Mouse (Mus musculus): ENCODE results near the gene Galntl6.

Gene Galntl6

GRCm38 (mm10) chr8:57760921-57761320 lies 1151.5 kb downstream of the Galntl6 start:
- DNase-seq: no peak

GRCm38 (mm10) chr8:57758857-57759256 lies 1153.6 kb downstream of the Galntl6 start:
- DNase-seq: no peak

GRCm38 (mm10) chr8:57757476-57757875 lies 1155.0 kb downstream of the Galntl6 start:
- DNase-seq: no peak

GRCm38 (mm10) chr8:57754066-57754465 lies 1158.4 kb downstream of the Galntl6 start:
- no peak for DNase-seq

GRCm38 (mm10) chr8:57743636-57744035 lies 1168.8 kb downstream of the Galntl6 start:
- no peak for DNase-seq

GRCm38 (mm10) chr8:57741983-57742382 lies 1170.5 kb downstream of the Galntl6 start:
- DNase-seq: no peak

- no peak for DNase-seq
These were observed 1171.1 kb downstream of the Galntl6 start for GRCm38 (mm10) chr8:57741309-57741708.

- no peak for DNase-seq
These were observed 1175.2 kb downstream of the Galntl6 start for GRCm38 (mm10) chr8:57737281-57737680.

- no peak for DNase-seq
These were observed 1179.6 kb downstream of the Galntl6 start for GRCm38 (mm10) chr8:57732795-57733194.

- DNase-seq: no peak
These were observed 1180.8 kb downstream of the Galntl6 start for GRCm38 (mm10) chr8:57731666-57732065.

- no peak for DNase-seq
These were observed 1184.2 kb downstream of the Galntl6 start for GRCm38 (mm10) chr8:57728276-57728675.

- DNase-seq: no peak
These were observed 1187.4 kb downstream of the Galntl6 start for GRCm38 (mm10) chr8:57724843-57725627.
